Mouse (Mus musculus): ENCODE measurements around the gene Psg16.

The Psg16 gene

GRCm38 (mm10) chr7:17073904-17074615, at the start of gene Psg16:
Gene Psg16 (plus strand): TSS chr7:17074040.
- peak; percentile 97 for DNase-seq

GRCm38 (mm10) chr7:17024141-17024540, 49.7 kb upstream of the Psg16 start:
- DNase-seq, result peak; percentile 58

GRCm38 (mm10) chr7:17024814-17025504, 48.9 kb upstream of the Psg16 start:
- peak; percentile 66 for DNase-seq

DNA sequence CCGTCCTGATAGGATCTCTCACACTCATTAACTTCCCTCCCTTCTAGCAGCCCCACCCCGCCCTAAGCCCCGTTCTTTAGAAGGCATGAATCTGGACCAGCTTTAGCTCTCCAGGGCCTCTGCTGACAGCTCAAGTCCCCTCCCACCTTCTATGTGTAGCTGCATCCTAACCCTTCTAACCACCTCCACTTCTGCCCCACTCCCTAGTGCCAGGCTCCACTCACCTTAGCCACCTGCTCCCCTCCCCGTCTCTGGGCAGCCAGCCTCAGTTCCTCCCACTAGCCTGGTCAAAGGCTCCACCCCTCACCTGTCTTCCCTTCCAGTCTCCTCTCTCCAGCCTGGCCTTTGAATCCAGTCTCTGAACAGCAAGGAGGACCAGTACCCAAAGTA, 48.3 kb upstream of the Psg16 start:
- peak; percentile 44 for DNase-seq

DNA sequence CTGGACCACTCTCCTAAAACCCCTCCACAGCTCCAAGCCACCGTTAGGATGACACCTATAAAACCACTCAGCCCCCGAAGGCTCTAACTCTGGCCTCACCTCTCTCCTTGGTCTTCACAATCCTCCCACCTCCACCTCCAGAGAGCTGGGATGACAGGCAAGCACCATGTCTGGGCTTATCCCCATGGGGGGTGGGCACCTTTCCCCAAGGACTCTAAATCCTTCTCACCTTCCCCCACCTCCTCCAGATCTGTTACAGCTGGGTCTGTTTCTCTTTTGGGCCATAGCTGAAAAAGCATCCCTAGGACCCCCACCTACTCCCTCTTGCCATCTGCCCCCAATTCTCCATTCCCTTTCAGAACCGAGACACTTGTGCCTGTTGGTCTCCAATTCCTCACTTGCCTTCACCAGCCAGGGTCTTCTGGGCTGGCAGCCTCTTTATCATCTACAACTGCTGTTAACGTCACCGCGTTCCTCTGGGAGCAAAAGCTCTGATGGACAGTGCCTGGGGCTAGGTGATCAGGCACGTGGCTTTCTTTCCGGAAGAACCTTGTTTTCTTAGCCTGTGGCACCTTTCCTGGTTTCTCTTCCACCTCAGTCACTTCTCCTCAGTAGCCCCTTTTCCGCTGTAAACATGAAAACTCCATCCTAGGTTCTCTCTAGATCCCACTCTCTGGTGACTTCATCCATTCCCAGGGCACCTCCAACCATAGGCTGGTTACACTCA, 47.8 kb upstream of the Psg16 start:
- DNase-seq, result peak; percentile 63

DNA sequence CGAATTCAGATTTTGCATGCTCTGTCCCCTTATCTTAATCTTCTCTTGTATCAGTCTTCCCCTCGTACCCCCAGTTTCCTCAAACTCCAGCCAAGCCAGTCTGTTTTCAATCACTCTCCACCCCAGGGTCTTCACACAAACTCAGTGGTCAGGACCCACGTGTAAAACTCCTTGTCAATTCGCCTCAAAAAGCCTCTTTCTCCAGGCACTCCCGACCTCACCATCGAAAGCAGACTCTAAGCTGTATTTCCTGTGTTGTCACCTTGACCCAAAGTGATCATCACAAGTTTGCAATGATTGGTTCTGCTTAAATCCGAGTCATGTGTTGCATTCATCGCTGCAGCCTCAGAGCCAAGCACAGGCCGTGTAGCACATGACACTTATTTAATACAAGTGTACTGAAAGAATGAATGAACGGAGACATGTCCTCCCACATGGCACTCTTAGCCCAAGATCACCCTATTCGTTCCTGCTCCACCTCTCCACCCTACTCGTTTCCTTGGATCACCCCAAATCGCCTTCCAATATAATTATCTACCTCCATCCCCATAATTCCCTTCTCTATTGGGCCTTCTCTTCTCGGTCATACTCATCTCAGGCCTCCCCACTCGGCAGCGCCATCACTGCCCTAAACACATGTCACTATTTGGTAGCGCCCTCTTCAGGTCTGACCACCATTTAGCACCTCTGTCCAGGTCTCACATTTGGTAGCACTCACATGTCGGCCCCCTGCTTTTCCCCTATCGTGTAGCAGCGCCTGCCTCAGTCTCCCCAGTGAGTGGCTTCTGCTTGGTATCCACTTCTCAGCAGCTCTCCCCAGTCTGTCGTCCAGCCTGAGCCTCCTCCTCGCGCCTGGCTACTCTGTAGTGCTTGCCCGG, 46.9 kb upstream of the Psg16 start:
- peak; percentile 89 for DNase-seq

- DNase-seq, result peak; percentile 89
Observed at GRCm38 (mm10) chr7:17027588-17028343, 46.1 kb upstream of the Psg16 start, which contains the start of gene Ppp5c. Gene Ppp5c (minus strand): TSS chr7:17027924.

DNA sequence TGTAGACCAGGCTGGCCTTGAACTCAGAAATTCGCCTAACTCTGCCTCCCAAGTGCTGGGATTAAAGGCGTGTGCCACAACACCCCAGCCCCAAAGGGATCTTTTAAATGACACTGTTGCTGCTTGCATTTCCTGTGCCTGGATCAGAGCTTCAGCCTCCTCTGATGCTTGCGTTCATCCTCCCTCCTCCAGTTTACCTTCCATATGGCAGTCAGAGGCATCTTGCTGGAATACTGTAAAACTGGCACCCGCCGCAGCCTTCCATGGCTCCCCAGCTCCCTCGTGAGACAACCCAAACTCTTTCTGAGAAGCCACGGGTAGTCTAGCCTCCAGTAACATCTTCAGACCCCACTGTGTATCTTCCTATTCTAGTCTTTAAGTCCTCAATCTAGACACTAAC, 44.9 kb upstream of the Psg16 start:
- DNase-seq, result peak; percentile 48

DNA sequence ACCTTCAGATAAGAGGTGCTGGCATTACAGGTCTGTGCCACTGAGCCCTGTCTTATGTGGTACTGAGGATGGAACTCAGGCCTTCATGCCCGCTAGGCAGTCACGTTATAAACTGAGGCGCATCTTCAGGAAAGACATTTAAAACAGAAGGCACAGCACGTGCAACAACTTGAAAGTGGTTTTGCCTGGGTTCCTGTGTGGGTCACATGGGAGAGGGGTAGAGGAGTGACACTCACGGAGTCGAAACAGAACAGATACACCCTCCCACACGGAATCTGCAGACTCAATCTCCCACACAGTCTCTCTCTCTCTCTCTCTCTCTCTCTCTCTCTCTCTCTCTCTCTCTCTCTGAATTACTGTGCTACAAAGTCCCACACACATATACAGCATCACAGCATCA, 43.6 kb upstream of the Psg16 start:
- no peak for DNase-seq

- no peak for DNase-seq
Observed at GRCm38 (mm10) chr7:17038018-17038695, 35.7 kb upstream of the Psg16 start.

DNA sequence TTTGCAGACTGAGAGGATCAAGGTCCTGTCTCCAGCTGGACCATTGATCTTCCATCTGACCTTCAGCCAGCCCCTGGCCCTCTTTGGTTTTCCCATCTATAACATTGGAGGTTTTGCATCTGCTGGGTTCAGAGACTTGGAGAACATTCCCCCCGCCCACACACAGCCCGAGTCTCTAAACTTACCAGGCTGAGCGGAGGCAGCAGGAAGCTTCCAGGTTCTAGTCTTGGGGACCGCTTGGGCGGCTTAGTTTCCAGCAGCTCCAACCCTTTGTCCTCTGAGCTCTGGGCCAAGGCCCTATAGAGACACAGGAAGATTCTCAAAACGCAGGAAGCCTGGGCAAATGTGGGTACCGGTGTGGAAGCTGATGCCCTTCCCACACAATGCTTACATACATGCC, 34.5 kb upstream of the Psg16 start:
- no peak for DNase-seq

DNA sequence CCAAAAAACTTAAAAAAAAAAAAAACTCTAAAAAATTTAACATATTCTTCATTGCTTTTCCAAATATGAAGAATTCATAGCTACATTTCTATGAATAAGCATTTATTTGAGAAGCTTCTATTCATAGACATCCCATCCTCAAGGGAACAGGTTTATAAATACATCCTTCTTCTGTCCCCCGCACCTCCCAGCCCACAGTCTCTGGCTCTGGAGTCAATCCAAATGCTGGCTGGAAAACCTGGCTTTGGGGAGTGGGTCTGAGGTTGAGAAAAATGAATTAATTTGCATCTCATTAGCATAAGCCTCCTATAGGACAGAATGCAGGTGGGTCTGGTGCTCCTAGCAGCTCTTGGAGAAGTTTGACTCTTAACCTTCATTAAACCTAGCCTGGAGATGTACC, 28.1 kb upstream of the Psg16 start:
- no peak for DNase-seq

- DNase-seq, result no peak
Observed at GRCm38 (mm10) chr7:17047041-17047682, 26.7 kb upstream of the Psg16 start.

GRCm38 (mm10) chr7:17048431-17049190, 25.2 kb upstream of the Psg16 start:
- DNase-seq, result no peak

GRCm38 (mm10) chr7:17050491-17050890, 23.3 kb upstream of the Psg16 start:
- DNase-seq, result no peak

GRCm38 (mm10) chr7:17050933-17051594, 22.8 kb upstream of the Psg16 start:
- DNase-seq, result peak; percentile 78

DNA sequence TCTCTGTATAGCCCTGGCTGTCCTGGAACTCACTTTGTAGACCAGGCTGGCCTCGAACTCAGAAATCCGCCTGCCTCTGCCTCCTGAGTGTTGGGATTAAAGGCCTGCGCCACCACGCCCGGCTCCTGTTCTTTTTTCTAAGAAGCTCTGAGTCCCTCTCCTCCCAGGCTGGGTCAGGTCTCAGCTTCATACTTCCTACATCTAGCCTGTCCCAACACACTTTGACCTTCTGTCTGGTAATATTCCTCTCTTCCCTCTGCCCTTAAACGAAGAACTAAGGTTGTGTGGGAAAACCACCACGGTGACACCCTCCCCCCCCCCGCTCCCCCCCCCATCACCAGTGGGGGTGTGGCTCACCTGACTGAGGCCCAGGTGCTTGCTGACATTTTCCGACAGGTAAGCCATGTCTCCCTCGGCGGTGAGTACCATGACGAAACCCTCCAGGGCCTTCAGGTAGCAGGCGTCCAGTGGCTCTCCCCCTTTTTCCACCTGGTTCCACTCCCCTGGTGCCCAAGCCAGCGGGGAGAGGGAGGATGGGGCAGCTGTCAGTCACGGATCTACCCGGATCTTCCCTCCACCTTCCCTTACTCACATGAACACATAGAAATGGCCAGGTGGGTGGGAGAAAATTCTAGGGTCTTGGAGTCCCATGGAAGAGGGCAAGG, 19.4 kb upstream of the Psg16 start:
- DNase-seq, result no peak

DNA sequence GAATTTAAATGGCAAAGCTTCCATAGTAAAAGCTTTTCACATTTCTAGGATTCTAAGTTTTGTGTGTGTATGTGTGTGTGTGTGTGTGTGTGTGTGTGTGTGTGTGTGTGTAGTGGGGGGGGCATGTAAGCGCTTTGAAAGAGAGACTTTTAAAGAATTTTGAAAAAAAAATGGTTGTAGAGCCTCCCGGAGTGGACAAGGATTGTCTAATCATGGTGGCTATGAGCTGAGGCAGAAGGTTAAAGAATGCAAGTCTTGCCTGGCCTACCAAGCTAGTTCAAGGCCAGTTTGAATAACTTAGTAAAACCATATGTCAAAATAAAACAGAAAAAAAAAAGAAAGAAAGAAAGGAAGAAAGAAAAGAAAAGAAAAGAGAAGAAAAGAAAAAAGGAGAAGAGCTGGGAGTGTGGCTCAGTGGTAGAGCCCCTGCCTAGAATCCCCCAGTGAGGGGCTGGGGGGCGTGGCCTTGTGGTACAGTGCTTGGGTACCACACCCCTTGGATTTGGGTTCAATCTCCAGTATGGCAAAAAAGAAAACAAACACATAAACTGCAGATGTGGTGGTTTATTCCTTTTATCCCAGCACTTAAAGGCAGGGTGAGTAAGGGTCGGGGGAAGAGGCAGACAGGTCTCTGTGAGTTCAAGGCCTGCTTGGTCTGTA, 18.4 kb upstream of the Psg16 start:
- DNase-seq, result no peak
